Mouse (Mus musculus) erythroblast, embryonic 14.5 days (primary cell): ENCODE data around the gene Rdh7.

ENCODE experiments used
- GATA1 ChIP-seq: IDR thresholded peaks from 2 replicates; pipeline ENCODE4 v1.6.1; 2012; ENCODE audit warnings: low read length, inconsistent platforms, mixed read lengths
- TAL1 ChIP-seq: IDR thresholded peaks from 3 replicates; pipeline ENCODE4 v1.6.1; 2012; ENCODE audit warnings: low read length, inconsistent platforms, mixed read lengths

- no peak for TF ChIP-seq GATA1
- TF ChIP-seq TAL1 = no peak
These were observed 39.0 kb downstream of the Rdh7 start, which contains the start of gene Rdh19 for GRCm38 (mm10) chr10:127849628-127850027.
